Mouse (Mus musculus) regulatory T cell (primary cell): Measurements from ENCODE around the gene Rgl3.

ENCODE experiments used
- in situ Hi-C: fragments of 300-600 bp; cut with MboI, MseI; formaldehyde crosslinking; loops from one replicate; pipeline ENCODE4 v1.15.1; 2025; ENCODE audit warnings: high pct_unique_total_duplicates

The Rgl3 gene

DNA sequence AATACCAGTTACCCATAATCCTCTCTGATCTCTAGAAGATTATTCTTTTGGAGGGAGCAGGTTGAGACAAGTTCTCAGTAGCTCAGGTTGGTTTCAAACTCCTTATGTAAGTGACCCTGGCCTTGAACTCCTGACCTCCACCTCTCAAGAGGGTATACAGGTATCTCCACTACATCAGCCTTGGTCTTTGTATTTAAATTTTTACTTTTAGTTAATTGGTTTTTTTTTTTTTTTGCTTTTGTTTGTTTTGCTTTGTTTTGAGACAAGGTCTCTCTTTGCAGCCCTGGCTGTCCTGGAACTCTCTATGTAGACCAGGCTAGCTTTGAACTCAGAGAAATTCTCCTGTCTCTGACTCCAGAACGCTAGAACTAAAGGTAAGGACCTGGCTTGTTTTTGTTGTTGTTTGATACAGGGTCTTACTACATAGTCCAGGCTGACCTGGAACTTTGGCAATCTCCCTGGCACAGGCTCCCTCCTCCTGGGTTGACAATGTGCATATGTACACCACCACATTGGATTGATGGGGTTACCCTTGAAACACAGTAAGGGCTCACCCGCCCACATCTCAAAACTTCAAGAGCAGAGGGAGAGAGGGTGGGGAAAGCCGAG, 65.7 kb downstream of the Rgl3 start:
- in situ Hi-C loops: no loop called here

DNA sequence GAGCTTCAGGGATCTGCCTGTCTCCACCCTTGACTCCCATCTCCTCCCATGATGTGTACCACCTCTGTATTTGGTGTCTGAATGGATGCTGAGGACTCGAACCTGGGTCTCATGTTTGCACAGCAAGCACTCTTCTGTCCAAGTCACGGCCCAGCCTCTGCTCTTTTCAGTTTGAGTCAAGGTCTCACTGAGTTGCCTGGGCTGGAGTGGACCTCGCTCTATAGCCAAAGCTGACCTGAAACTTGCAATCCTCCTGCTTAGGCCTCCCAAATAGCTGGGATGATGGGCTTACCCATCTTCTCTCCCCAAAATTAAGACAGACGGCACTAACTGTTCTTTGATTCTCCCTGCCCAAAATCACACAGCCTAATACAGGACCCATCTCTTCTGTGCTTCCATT, 66.2 kb downstream of the Rgl3 start:
- in situ Hi-C loops: no loop called here
